Mouse (Mus musculus): Measurements from ENCODE around the gene Emc8. TPM values are rescaled to one million over a fixed set of nuclear protein-coding genes. Genes with fewer than 3 reads are reported as not detected.

Emc8 gene
- polyA plus RNA-seq (2015; fragmentation: Nextera tagmentation; extraction: Ambion mirVana): 161 and 180 TPM in 2 replicates

- 1% methylated on average over 45 of the region's 51 CpGs for WGBS
- Histone ChIP-seq H3K4me3 (replicated peaks) (peak within 1 kb of the TSS; percentile 97), H3K9me3 (no peaks in the 10 kb centered on the region), H3K27me3 (no peaks in the 10 kb centered on the region), H3K27ac (peak within 1 kb of the TSS; percentile 86), H3K4me1 (replicated peaks) (peaks cover 56% of the 10 kb centered on the region), H3K9ac (replicated peaks) (peak within 1 kb of the TSS; percentile 98), H3K4me2 (replicated peaks) (peak within 1 kb of the TSS; percentile 91), H3K36me3 (peaks cover 33% of the 10 kb centered on the region)
- ATAC-seq: no peak; the same call in 1 of the 2 replicates
Measured at GRCm38 (mm10) chr8:120668374-120668905, at the start of gene Emc8. Gene Emc8 (minus strand): TSS chr8:120668573.

GRCm38 (mm10) chr8:120715996-120716680, 47.8 kb upstream of the Emc8 start:
- no peaks in the 10 kb centered on the region for H3K36me3 ChIP-seq
- no peaks in the 10 kb centered on the region for H3K9me3 ChIP-seq
- no peaks in the 10 kb centered on the region for H3K4me1 ChIP-seq (replicated peaks)
- no peak overlapping the region for H3K9ac ChIP-seq (replicated peaks)
- WGBS: 85% methylated on average over 15 of the region's 15 CpGs
- no peak overlapping the region for H3K4me2 ChIP-seq (replicated peaks)
- ATAC-seq: no peak
- no peak overlapping the region for H3K27ac ChIP-seq
- H3K27me3 ChIP-seq: no peaks in the 10 kb centered on the region
- H3K4me3 ChIP-seq (replicated peaks): no peak overlapping the region

GRCm38 (mm10) chr8:120715200-120715599, 46.8 kb upstream of the Emc8 start:
- no peak overlapping the region for H3K9ac ChIP-seq (replicated peaks)
- no peaks in the 10 kb centered on the region for H3K36me3 ChIP-seq
- H3K4me1 ChIP-seq (replicated peaks): no peaks in the 10 kb centered on the region
- 78% methylated on average over 6 of the region's 6 CpGs for WGBS
- no peaks in the 10 kb centered on the region for H3K9me3 ChIP-seq
- no peak for ATAC-seq
- no peak overlapping the region for H3K4me3 ChIP-seq (replicated peaks)
- H3K4me2 ChIP-seq (replicated peaks): no peak overlapping the region
- no peaks in the 10 kb centered on the region for H3K27me3 ChIP-seq
- H3K27ac ChIP-seq: no peak overlapping the region

- H3K4me3 ChIP-seq (replicated peaks): no peak overlapping the region
- no peak overlapping the region for H3K9ac ChIP-seq (replicated peaks)
- H3K36me3 ChIP-seq: no peaks in the 10 kb centered on the region
- no peak for ATAC-seq
- WGBS: 86% methylated on average over 10 of the region's 10 CpGs
- H3K27ac ChIP-seq: no peak overlapping the region
- H3K9me3 ChIP-seq: no peaks in the 10 kb centered on the region
- H3K27me3 ChIP-seq: no peaks in the 10 kb centered on the region
- no peaks in the 10 kb centered on the region for H3K4me1 ChIP-seq (replicated peaks)
- H3K4me2 ChIP-seq (replicated peaks): no peak overlapping the region
Measured at GRCm38 (mm10) chr8:120709176-120709575, 40.8 kb upstream of the Emc8 start.

- H3K27me3 ChIP-seq: no peaks in the 10 kb centered on the region
- H3K9me3 ChIP-seq: no peaks in the 10 kb centered on the region
- 81% methylated on average over 3 of the region's 3 CpGs for WGBS
- H3K4me3 ChIP-seq (replicated peaks): no peak overlapping the region
- H3K36me3 ChIP-seq: no peaks in the 10 kb centered on the region
- ATAC-seq: no peak
- no peak overlapping the region for H3K9ac ChIP-seq (replicated peaks)
- H3K27ac ChIP-seq: no peak overlapping the region
- H3K4me2 ChIP-seq (replicated peaks): no peak overlapping the region
- H3K4me1 ChIP-seq (replicated peaks): no peaks in the 10 kb centered on the region
Measured at GRCm38 (mm10) chr8:120706193-120706592, 37.8 kb upstream of the Emc8 start.

- Histone ChIP-seq H3K27me3 (no peaks in the 10 kb centered on the region), H3K9ac (replicated peaks) (no peak overlapping the region), H3K9me3 (no peaks in the 10 kb centered on the region), H3K4me1 (replicated peaks) (no peaks in the 10 kb centered on the region), H3K4me2 (replicated peaks) (no peak overlapping the region), H3K36me3 (no peaks in the 10 kb centered on the region), H3K4me3 (replicated peaks) (no peak overlapping the region), H3K27ac (no peak overlapping the region)
- 86% methylated on average over 15 of the region's 15 CpGs for WGBS
- no peak for ATAC-seq
Measured at GRCm38 (mm10) chr8:120705163-120705562, 36.8 kb upstream of the Emc8 start.

GRCm38 (mm10) chr8:120704203-120704602, 35.8 kb upstream of the Emc8 start:
- Histone ChIP-seq H3K9ac (replicated peaks) (no peak overlapping the region), H3K27me3 (no peaks in the 10 kb centered on the region), H3K36me3 (no peaks in the 10 kb centered on the region), H3K4me3 (replicated peaks) (no peak overlapping the region), H3K9me3 (no peaks in the 10 kb centered on the region), H3K4me2 (replicated peaks) (no peak overlapping the region), H3K4me1 (replicated peaks) (no peaks in the 10 kb centered on the region), H3K27ac (no peak overlapping the region)
- no peak for ATAC-seq
- 79% methylated on average over 9 of the region's 9 CpGs for WGBS

GRCm38 (mm10) chr8:120701758-120702465, 33.5 kb upstream of the Emc8 start:
- H3K4me2 ChIP-seq (replicated peaks): no peak overlapping the region
- no peaks in the 10 kb centered on the region for H3K36me3 ChIP-seq
- H3K9ac ChIP-seq (replicated peaks): no peak overlapping the region
- no peaks in the 10 kb centered on the region for H3K4me1 ChIP-seq (replicated peaks)
- no peak overlapping the region for H3K4me3 ChIP-seq (replicated peaks)
- H3K9me3 ChIP-seq: no peaks in the 10 kb centered on the region
- whole genome bisulfite sequencing: 72% methylated on average over 19 of the region's 19 CpGs
- H3K27ac ChIP-seq: no peak overlapping the region
- ATAC-seq: no peak
- no peaks in the 10 kb centered on the region for H3K27me3 ChIP-seq

- H3K27me3 ChIP-seq: no peaks in the 10 kb centered on the region
- no peak overlapping the region for H3K27ac ChIP-seq
- no peak overlapping the region for H3K4me3 ChIP-seq (replicated peaks)
- H3K9me3 ChIP-seq: no peaks in the 10 kb centered on the region
- H3K4me2 ChIP-seq (replicated peaks): no peak overlapping the region
- peaks cover 8% of the 10 kb centered on the region; the same call in 1 of the 2 replicates for H3K4me1 ChIP-seq (replicated peaks)
- H3K9ac ChIP-seq (replicated peaks): no peak overlapping the region
- 87% methylated on average over 4 of the region's 4 CpGs for WGBS
- ATAC-seq: no peak
- no peaks in the 10 kb centered on the region for H3K36me3 ChIP-seq
Measured at GRCm38 (mm10) chr8:120700053-120700452, 31.7 kb upstream of the Emc8 start.

- 87% methylated on average over 2 of the region's 2 CpGs for WGBS
- Histone ChIP-seq H3K36me3 (no peaks in the 10 kb centered on the region), H3K27me3 (no peaks in the 10 kb centered on the region), H3K9ac (replicated peaks) (no peak overlapping the region), H3K27ac (no peak overlapping the region), H3K9me3 (no peaks in the 10 kb centered on the region), H3K4me3 (replicated peaks) (no peak overlapping the region), H3K4me1 (replicated peaks) (peaks cover 8% of the 10 kb centered on the region; the same call in 1 of the 2 replicates), H3K4me2 (replicated peaks) (no peak overlapping the region)
- no peak for ATAC-seq
Measured at GRCm38 (mm10) chr8:120699565-120699964, 31.2 kb upstream of the Emc8 start.

GRCm38 (mm10) chr8:120699079-120699478, 30.7 kb upstream of the Emc8 start:
- Histone ChIP-seq H3K9ac (replicated peaks) (no peak overlapping the region), H3K9me3 (no peaks in the 10 kb centered on the region), H3K4me3 (replicated peaks) (no peak overlapping the region), H3K27me3 (no peaks in the 10 kb centered on the region), H3K36me3 (no peaks in the 10 kb centered on the region), H3K4me1 (replicated peaks) (peaks cover 8% of the 10 kb centered on the region; the same call in 1 of the 2 replicates), H3K27ac (no peak overlapping the region), H3K4me2 (replicated peaks) (no peak overlapping the region)
- 83% methylated on average over 6 of the region's 6 CpGs for WGBS
- ATAC-seq: no peak

- Histone ChIP-seq H3K9ac (replicated peaks) (no peak overlapping the region), H3K27ac (no peak overlapping the region), H3K4me2 (replicated peaks) (no peak overlapping the region), H3K27me3 (no peaks in the 10 kb centered on the region), H3K36me3 (no peaks in the 10 kb centered on the region), H3K4me1 (replicated peaks) (peaks cover 8% of the 10 kb centered on the region; the same call in 1 of the 2 replicates), H3K9me3 (no peaks in the 10 kb centered on the region), H3K4me3 (replicated peaks) (no peak overlapping the region)
- ATAC-seq: no peak
- WGBS: 88% methylated on average over 7 of the region's 7 CpGs
Measured at GRCm38 (mm10) chr8:120698426-120698825, 30.1 kb upstream of the Emc8 start.

All from midbrain, embryonic 13.5 days (tissue).